ENCODE assay signal across 11 mouse cellular contexts in the genomic region with DNA sequence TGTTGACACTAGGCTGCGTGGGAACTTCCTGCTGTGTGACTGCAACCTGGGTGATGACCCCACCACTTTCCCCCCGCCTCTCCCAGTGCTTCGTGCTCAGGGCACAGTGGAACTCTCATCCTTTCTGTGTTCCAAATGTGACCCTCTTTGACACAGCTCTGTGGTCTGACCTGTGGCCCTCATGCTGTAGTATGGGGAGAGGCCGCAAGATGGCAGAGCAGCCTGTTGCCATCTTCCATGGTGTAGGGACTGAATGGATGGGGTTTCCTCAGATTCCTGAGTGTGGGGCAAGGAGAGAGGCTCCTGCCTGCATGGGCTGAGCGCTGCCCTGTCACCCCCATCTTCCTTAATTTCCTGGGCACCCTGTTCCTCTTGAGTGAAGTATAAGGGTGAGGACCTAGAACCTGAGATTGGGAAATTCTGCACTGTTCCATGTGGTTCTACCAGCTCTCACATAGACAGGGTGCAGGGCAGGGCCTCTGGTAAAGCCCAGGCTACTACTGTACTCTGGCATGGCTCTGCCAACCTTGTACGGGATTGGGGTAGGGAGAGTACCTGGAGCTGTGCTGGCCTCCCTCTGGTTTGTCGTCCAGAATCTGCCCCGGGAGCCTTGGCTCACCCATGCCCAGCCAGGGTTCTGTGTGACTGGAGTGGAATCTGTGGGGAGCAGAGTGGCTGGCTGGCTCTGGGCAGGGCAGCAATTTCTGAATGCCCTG. TPM values are rescaled to one million over a fixed set of nuclear protein-coding genes. Genes with fewer than 3 reads are reported as not detected.
DNase-seq lines count a peak whose midpoint lies in the region; ATAC-seq and TF ChIP-seq lines count a peak whose summit lies in the region.
"Had no signal": no experiment of that assay in that cellular context is flagged by ENCODE, and none has a peak within 500 bp of the region (broad histone marks: within the 10 kb centered on the region; RNA-seq: fewer than 3 reads in every experiment).

No protein-coding gene starts in this region.

- WGBS in kidney, adult 2 months = 61% methylated on average over 8 of the region's 8 CpGs
- 73% methylated on average over 8 of the region's 8 CpGs for WGBS in limb, embryonic 10.5 days

- H3K4me3 ChIP-seq in kidney, adult 2 months (ENCODE audit: insufficient read depth, low read depth, low read length) = no peak overlapping the region
- no peak overlapping the region for H3K4me3 ChIP-seq in limb, embryonic 10.5 days
- H3K4me3 ChIP-seq: limb, embryonic 15.5 days had no signal

- peak; percentile 61 to 62 for DNase-seq in cerebellum, adult 18-20 months
- DNase-seq in cerebellum, adult 11-12 months = no peak
- DNase-seq in kidney, adult 11 months = peak; percentile 28
- no peak for DNase-seq in kidney, adult 2 months
- peak; percentile 57 for DNase-seq in ES-CJ7 (ENCODE audit: low read depth, low spot score)
- no peak for DNase-seq in limb, embryonic 10.5 days (ENCODE audit: low spot score)
- no peak for DNase-seq in lung, postnatal 36 days
- DNase-seq: gastrocnemius, postnatal 14 days had no signal

- TF ChIP-seq POLR2A in kidney, adult 2 months (IDR thresholded peaks at IDR 0.05; ENCODE audit: low read depth, low read length) = no peak

- no peaks in the 10 kb centered on the region for H3K9me3 ChIP-seq in limb, embryonic 10.5 days (replicated peaks)
- H3K9me3 ChIP-seq: limb, embryonic 15.5 days had no signal

- H3K27me3 ChIP-seq in kidney, adult 2 months (replicated peaks; ENCODE audit: control insufficient read depth, insufficient read depth, low read length) = no peaks in the 10 kb centered on the region
- peaks cover 27% of the 10 kb centered on the region for H3K27me3 ChIP-seq in limb, embryonic 10.5 days (ENCODE audit: low read depth, poor library complexity, severe bottlenecking)

- ATAC-seq in erythroblast, adult 5-6 weeks (replicated peaks; ENCODE audit: low FRiP score, poor library complexity, severe bottlenecking) = no peak
- ATAC-seq: activated CD4-positive, CD25-positive, alpha-beta regulatory T cell, adult 4 months had no signal

- no peaks in the 10 kb centered on the region for H3K4me1 ChIP-seq in kidney, adult 2 months (ENCODE audit: control insufficient read depth, insufficient read depth, low read length)
- peaks cover 67% of the 10 kb centered on the region for H3K4me1 ChIP-seq in limb, embryonic 10.5 days

- H3K27ac ChIP-seq in kidney, adult 2 months (ENCODE audit: insufficient read depth, low read depth, low read length) = no peak overlapping the region
- peak overlapping the region; percentile 39; the same call in 1 of the 2 replicates for H3K27ac ChIP-seq in limb, embryonic 10.5 days
- H3K27ac ChIP-seq: limb, embryonic 15.5 days had no signal

- no peak; the same call in 1 of the 2 replicates for TF ChIP-seq CTCF in kidney, adult 2 months (conservative IDR thresholded peaks at IDR 0.05; ENCODE audit: insufficient read depth, insufficient read length, low read depth, low read length)

- H3K36me3 ChIP-seq in kidney, adult 2 months (ENCODE audit: control insufficient read depth, insufficient read depth, low read length) = no peaks in the 10 kb centered on the region
- peaks cover 44% of the 10 kb centered on the region for H3K36me3 ChIP-seq in limb, embryonic 10.5 days

RNA-seq across cellular contexts. Expression of a gene that starts 11.7 kb away (rescaled TPM):
- polyA plus RNA-seq in kidney, adult 2 months (2012; rRNA removed) = 10.5 and 12.3 TPM in 2 replicates
- polyA plus RNA-seq in limb, embryonic 10.5 days (2016; fragmentation: Nextera tagmentation; extraction: Ambion mirVana) = 7.1 and 8.8 TPM in 2 replicates
- 0.63 and 2.1 TPM in 2 replicates for total RNA-seq in erythroblast, adult 5-6 weeks (2015; ENCODE audit: low replicate concordance)
- 0.84 and 0.85 TPM in 2 replicates for total RNA-seq in erythroblast, adult 5-6 weeks (2017; ENCODE audit: low replicate concordance)

Comparison
In these comparisons a context has a peak if more than half of its experiments do, and no peak if none do; other contexts are left out.
1. DNase-seq: peak in cerebellum, adult 18-20 months (2 of 2), kidney, adult 11 months (single experiment) and ES-CJ7 (single experiment); none in cerebellum, adult 11-12 months (single experiment), kidney, adult 2 months (single experiment), limb, embryonic 10.5 days (single experiment) and lung, postnatal 36 days (single experiment).